Mouse (Mus musculus) forebrain, embryonic 14.5 days (tissue): Measurements from ENCODE around the gene Dok5. TPM values are rescaled to one million over a fixed set of nuclear protein-coding genes. Genes with fewer than 3 reads are reported as not detected.

Experiments
- ATAC-seq: fragments of 200-750 bp; cut with Nextera tagmentation; 2 replicates; pipeline ENCODE4 v1.8.0; 2017; ENCODE audit warnings: mild to moderate bottlenecking, moderate library complexity
- DNase-seq: peaks from one replicate; pipeline ENCODE4 v3.0.0-alpha.2; 2015; ENCODE audit warnings: low spot score
- H3K27ac ChIP-seq: fragments of 300-500 bp; sonication (generic); 2 replicates; pipeline ENCODE4 v1.5.1; 2014; ENCODE audit warnings: low read depth, mild to moderate bottlenecking, control low read depth, low read length, moderate library complexity
- H3K27me3 ChIP-seq: fragments of 300-500 bp; sonication (generic); replicated peaks from 2 replicates; pipeline ENCODE4 v1.6.1; 2014; ENCODE audit warnings: low read length, control low read depth, mixed read lengths; ENCODE audit not compliant: control insufficient read depth, insufficient read depth
- H3K36me3 ChIP-seq: fragments of 300-500 bp; sonication (generic); 2 replicates; pipeline ENCODE4 v1.6.1; 2014; ENCODE audit warnings: low read length, control low read depth; ENCODE audit not compliant: control insufficient read depth, insufficient read depth
- H3K4me1 ChIP-seq: fragments of 300-500 bp; sonication (generic); 2 replicates; pipeline ENCODE4 v1.6.1; 2014; ENCODE audit warnings: antibody characterized with exemption, low read length, control low read depth; ENCODE audit not compliant: control insufficient read depth, insufficient read depth
- H3K4me2 ChIP-seq: fragments of 300-500 bp; sonication (generic); 2 replicates; pipeline ENCODE4 v1.6.1; 2014; ENCODE audit warnings: mild to moderate bottlenecking, control low read depth, low read length
- H3K4me3 ChIP-seq: fragments of 300-500 bp; sonication (generic); 2 replicates; pipeline ENCODE4 v1.5.1; 2014; ENCODE audit warnings: low read depth, low read length, control low read depth
- H3K9ac ChIP-seq: fragments of 300-500 bp; sonication (generic); 2 replicates; pipeline ENCODE4 v1.6.1; 2014; ENCODE audit warnings: mild to moderate bottlenecking, low read length, control low read depth, moderate library complexity
- H3K9me3 ChIP-seq: fragments of 300-500 bp; sonication (generic); replicated peaks from 2 replicates; pipeline ENCODE4 v1.6.1; 2016; ENCODE audit warnings: low read length, control low read depth, mixed read lengths; ENCODE audit not compliant: control insufficient read depth
- WGBS: fragments of 180-500 bp; shearing (Covaris S2); extraction: QIAGEN DNeasy Blood & Tissue Kit; methylation state at CpG from one replicate; pipeline ENCODE4 v1.1.7; 2014; 5-methylcytosine and 5-hydroxymethylcytosine counted together
- polyA plus RNA-seq: library from polyadenylated mRNA; unstranded; fragments of >200 nt; fragmentation: Nextera tagmentation; extraction: Ambion mirVana; gene quantifications from 2 replicates; pipeline ENCODE4 v1.2.1, GENCODE M21; 2014

Gene Dok5
- polyA plus RNA-seq, 1 experiment from 2014 or later = 41.8 TPM

DNA sequence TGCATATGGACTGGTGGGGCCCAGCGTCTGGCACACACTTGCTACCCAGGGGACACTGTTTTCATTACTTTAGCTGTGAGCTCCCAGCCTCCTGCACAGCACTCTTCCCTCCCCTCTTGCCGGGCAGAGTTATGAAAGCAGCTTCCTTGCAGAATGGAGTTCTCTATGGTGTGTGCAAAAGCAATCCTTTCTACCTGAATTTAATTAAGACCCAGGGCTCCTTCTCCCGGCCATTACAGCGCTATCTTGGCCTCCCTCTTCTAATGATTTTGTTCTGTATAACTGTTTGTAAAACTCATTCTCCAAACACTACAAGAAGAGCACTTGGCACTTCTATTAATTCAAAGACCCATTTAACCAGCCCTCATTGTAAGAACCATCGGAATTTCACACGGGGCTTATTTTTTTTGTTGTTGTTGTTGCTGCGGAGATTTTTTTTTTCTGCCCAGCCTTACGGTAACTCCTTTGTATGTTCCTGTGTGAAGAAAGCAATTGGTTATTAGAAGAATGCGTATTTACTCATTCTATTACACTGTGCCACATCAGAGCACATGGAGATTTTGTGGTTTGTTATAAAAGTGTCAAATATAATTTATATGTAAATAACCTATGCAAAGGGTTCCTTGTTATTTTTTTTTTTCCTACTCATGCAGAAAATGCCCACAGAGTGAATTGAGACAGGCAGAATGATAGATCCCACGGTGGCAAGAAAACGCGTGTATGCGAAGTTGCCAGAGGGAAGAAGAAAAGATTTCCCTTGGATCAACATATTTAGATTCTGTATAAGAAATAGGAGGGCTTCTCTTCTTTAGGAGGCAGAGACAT lies 170.8 kb downstream of the Dok5 start:
- Histone ChIP-seq H3K4me1 (peaks cover 6% of the 10 kb centered on the region; the same call in 1 of the 2 replicates), H3K27me3 (no peaks in the 10 kb centered on the region), H3K9me3 (no peaks in the 10 kb centered on the region), H3K4me2 (peak overlapping the region; percentile 25), H3K36me3 (no peaks in the 10 kb centered on the region), H3K27ac (peak overlapping the region; percentile 72; the same call in 1 of the 2 replicates), H3K9ac (no peak overlapping the region), H3K4me3 (no peak overlapping the region)
- peak; percentile 82 for DNase-seq
- WGBS = 5% methylated on average over 13 of the region's 13 CpGs
- ATAC-seq = peak; percentile 89

DNA sequence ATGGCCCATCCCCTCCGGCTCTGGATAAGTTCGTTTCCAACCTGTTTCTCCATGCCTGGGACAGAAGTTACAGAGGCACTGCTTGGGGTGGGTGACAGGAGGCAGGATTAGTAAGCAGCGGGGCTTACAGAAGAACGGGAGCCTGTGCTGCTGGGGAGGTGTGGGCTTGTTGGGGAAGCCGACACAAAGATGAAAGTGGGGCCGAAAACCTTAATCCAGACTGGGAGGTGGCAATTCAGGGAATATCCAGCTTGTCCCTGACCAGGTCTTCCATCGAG lies 171.4 kb downstream of the Dok5 start:
- ATAC-seq = peak; percentile 75

DNA sequence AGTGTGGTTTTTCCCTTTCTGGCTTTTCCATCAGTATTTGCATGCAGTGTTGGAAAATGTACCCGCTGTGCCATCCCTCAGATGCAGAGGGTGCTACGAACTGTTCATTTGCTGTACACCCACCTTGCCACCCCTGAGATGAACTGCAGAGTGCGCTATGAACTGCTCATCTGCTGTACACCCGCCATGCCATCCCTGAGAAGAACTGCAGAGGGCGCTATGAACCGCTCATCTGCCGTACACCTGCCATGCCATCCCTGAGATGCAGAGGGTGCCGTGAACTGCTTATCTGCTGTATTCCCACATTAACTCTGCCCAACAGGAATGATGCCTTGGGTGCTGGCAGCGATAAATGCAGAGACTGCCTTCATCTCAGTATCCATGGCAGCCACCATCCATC lies 171.8 kb downstream of the Dok5 start:
- 0 out of 2 replicates have a peak, but pooled peaks have one; percentile 4 for ATAC-seq
- WGBS = 91% methylated on average over 9 of the region's 9 CpGs
- peak overlapping the region; percentile 72; the same call in 1 of the 2 replicates for H3K27ac ChIP-seq

More for the DNA sequence above, 171.4 kb downstream of the Dok5 start:
- H3K4me2 ChIP-seq = peak overlapping the region; percentile 25
- no peak overlapping the region for H3K4me3 ChIP-seq
- H3K36me3 ChIP-seq = no peaks in the 10 kb centered on the region
- DNase-seq = no peak
- 8% methylated on average over 7 of the region's 7 CpGs for WGBS
- H3K9ac ChIP-seq = no peak overlapping the region
- H3K27me3 ChIP-seq = no peaks in the 10 kb centered on the region
- no peaks in the 10 kb centered on the region for H3K9me3 ChIP-seq
- H3K27ac ChIP-seq = peak overlapping the region; percentile 72; the same call in 1 of the 2 replicates
- H3K4me1 ChIP-seq = peaks cover 6% of the 10 kb centered on the region; the same call in 1 of the 2 replicates

DNA sequence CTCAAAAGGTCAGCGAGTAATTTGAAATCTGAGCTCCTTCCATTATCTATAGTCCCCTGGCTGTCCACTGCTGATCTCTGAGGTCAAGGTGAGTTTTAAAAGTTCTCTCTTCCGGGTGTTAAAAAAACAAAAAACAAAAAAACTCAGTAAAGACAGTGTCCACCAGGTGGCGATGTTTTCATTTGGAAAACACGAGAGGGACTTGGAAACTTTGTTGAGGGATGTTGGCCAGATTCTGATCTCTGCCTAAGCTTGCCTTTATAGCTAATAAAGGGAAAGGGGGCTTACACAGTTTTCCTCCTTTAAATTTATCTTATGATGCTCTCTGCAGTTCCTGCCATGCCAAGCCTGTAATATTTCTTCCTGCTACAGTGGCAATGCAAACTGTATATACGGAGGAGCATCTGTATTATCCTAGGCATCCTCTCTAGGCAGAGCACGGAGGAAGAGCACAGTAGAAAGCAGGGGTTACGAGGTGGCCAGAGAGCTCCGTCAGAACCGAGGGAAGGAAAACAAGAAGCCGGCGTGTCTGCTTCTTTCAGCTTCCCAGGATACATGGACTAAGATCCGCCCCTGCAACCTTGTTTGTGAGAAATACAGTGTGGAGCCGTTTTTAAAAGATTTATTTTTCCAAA lies 181.1 kb downstream of the Dok5 start:
- H3K4me2 ChIP-seq = no peak overlapping the region
- no peaks in the 10 kb centered on the region for H3K9me3 ChIP-seq
- no peak overlapping the region for H3K9ac ChIP-seq
- WGBS = 49% methylated on average over 13 of the region's 13 CpGs
- peaks cover 5% of the 10 kb centered on the region; the same call in 1 of the 2 replicates for H3K4me1 ChIP-seq
- no peaks in the 10 kb centered on the region for H3K27me3 ChIP-seq
- no peak overlapping the region for H3K4me3 ChIP-seq
- no peak overlapping the region for H3K27ac ChIP-seq
- no peaks in the 10 kb centered on the region for H3K36me3 ChIP-seq
- DNase-seq (peak; percentile 90), ATAC-seq (no peak)

More for the DNA sequence above, 171.8 kb downstream of the Dok5 start:
- no peak overlapping the region for H3K4me3 ChIP-seq
- peaks cover 6% of the 10 kb centered on the region; the same call in 1 of the 2 replicates for H3K4me1 ChIP-seq
- no peak overlapping the region; the same call in 1 of the 2 replicates for H3K4me2 ChIP-seq
- no peaks in the 10 kb centered on the region for H3K36me3 ChIP-seq
- H3K27me3 ChIP-seq = no peaks in the 10 kb centered on the region
- DNase-seq = no peak
- no peaks in the 10 kb centered on the region for H3K9me3 ChIP-seq
- no peak overlapping the region for H3K9ac ChIP-seq

DNA sequence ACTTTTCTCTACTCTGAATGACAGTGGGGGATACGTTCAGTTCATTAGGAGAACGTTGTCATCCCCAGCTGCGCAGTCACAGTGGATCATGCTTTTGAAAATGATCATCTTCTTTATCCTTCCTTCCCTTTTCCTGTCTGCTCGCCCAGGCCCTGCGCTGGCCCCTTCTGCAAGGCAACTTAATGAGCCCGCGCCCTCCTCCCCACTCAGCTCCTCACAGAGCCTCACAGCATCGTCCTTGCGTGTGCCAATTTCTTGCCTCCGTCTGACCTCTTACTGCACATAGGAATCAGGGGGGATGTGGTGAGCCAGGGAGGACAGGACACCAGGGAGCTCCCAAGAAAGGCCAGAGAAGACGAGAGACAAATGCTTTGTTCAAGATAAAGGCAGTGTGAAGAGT lies 182.3 kb downstream of the Dok5 start:
- Histone ChIP-seq H3K27me3 (no peaks in the 10 kb centered on the region), H3K36me3 (no peaks in the 10 kb centered on the region), H3K4me1 (peaks cover 5% of the 10 kb centered on the region; the same call in 1 of the 2 replicates), H3K4me3 (no peak overlapping the region), H3K9me3 (no peaks in the 10 kb centered on the region), H3K9ac (no peak overlapping the region), H3K4me2 (no peak overlapping the region), H3K27ac (no peak overlapping the region)
- DNase-seq (peak; percentile 39), ATAC-seq (peak; percentile 20; the same call in 1 of the 2 replicates)
- 57% methylated on average over 11 of the region's 11 CpGs for WGBS

DNA sequence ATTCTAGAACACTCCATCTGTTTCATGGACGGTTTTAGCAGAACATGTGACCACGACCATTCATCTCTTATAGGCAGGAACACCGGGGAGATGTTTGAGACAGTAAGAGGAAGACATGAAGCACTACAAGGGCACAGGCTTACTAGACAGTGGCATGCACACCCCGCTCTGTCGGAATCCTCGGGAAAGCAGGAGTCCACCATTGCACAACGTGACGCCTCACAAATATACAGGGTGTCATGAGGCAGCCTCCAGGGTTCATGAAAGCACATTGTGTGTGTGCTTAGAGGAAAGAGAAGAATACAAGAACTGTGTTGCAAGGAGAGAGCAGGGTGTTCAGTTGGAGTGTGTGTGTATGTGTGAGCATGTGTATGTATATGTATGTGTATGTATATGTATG lies 184.0 kb downstream of the Dok5 start:
- DNase-seq (no peak), ATAC-seq (no peak)
- Histone ChIP-seq H3K4me1 (peaks cover 5% of the 10 kb centered on the region; the same call in 1 of the 2 replicates), H3K36me3 (no peaks in the 10 kb centered on the region), H3K27me3 (no peaks in the 10 kb centered on the region), H3K9ac (no peak overlapping the region), H3K27ac (no peak overlapping the region), H3K9me3 (no peaks in the 10 kb centered on the region), H3K4me3 (no peak overlapping the region), H3K4me2 (no peak overlapping the region)
- WGBS = 91% methylated on average over 8 of the region's 8 CpGs

DNA sequence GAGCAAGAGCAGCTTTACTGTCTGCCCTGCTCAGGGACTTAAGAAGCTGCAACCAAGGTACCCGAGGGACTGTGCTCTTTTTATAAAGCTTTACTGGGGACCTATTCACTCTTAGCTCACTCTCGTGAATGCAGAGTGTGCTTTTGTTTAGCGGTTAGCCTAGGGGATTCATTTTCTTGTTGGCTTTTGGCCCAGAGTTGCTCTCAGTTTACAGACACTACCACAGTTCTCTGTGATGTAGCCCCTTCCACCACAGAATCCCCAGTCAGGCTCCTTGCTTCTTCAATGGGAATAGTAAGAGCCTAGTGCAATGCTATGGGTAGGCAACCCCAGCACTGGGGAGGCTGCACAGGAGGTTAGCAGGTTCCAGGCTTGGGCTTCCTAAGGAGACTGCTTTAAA lies 190.7 kb downstream of the Dok5 start:
- H3K27ac ChIP-seq = no peak overlapping the region
- WGBS = 3% methylated on average over 3 of the region's 3 CpGs
- ATAC-seq (peak; percentile 69), DNase-seq (peak; percentile 83)
- no peak overlapping the region for H3K4me3 ChIP-seq
- no peaks in the 10 kb centered on the region for H3K27me3 ChIP-seq
- H3K4me2 ChIP-seq = no peak overlapping the region
- H3K36me3 ChIP-seq = no peaks in the 10 kb centered on the region
- H3K9me3 ChIP-seq = no peaks in the 10 kb centered on the region
- H3K4me1 ChIP-seq = peaks cover 5% of the 10 kb centered on the region
- no peak overlapping the region for H3K9ac ChIP-seq

DNA sequence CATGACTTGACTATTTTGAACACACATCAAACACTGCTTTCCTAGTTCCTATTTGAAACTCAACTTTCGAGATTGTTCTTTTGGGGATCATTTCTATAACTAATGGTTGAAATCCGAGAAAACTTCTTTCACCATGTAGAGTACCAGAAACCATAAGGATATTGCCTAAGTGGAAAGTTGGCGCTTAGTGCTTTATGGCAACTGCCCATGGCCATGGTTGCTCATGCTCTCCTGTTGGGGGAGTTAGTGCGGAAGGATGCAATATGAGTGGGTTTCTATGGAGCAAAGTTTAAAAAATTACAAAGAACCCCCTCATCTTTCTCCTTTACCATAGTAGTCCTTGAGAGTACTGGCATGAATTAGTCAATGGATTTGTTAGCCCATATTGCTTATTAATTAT lies 192.5 kb downstream of the Dok5 start:
- H3K4me1 ChIP-seq = peaks cover 5% of the 10 kb centered on the region
- DNase-seq (no peak), ATAC-seq (no peak)
- no peaks in the 10 kb centered on the region for H3K9me3 ChIP-seq
- H3K27ac ChIP-seq = no peak overlapping the region
- 93% methylated on average over 4 of the region's 4 CpGs for WGBS
- no peak overlapping the region for H3K4me3 ChIP-seq
- H3K36me3 ChIP-seq = no peaks in the 10 kb centered on the region
- no peak overlapping the region for H3K9ac ChIP-seq
- H3K27me3 ChIP-seq = no peaks in the 10 kb centered on the region
- H3K4me2 ChIP-seq = no peak overlapping the region

DNA sequence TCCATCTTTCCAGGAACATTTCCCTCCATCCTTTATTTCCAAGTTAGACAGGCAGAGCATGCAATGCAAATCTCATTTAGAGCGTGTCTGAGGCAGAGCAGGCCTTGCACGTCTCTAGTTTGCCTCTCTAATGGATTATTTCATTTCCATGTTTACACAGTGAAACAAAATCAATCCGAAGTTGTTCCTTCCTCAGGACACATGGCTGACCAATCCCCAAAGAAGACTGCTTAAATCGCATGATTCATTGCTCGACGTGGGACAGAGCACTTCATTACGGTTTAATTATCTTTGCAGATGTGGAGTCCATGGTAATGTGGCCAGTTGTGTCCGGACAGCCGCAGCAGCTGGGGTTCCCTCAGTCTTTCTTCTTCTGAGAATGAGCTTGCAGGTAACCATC lies 194.6 kb downstream of the Dok5 start:
- ATAC-seq (no peak), DNase-seq (no peak)
- Histone ChIP-seq H3K27me3 (no peaks in the 10 kb centered on the region), H3K27ac (no peak overlapping the region), H3K4me2 (no peak overlapping the region), H3K4me3 (no peak overlapping the region), H3K36me3 (no peaks in the 10 kb centered on the region), H3K4me1 (peaks cover 5% of the 10 kb centered on the region), H3K9ac (no peak overlapping the region), H3K9me3 (no peaks in the 10 kb centered on the region)
- WGBS = 90% methylated on average over 9 of the region's 9 CpGs
